Mouse (Mus musculus): ENCODE data around the gene N4bp2l2.

- TF ChIP-seq CTCF (IDR thresholded peaks at IDR 0.05; ENCODE audit: control insufficient read depth, insufficient read depth, insufficient read length), result no peak
- TF ChIP-seq CEBPB (IDR thresholded peaks at IDR 0.05; ENCODE audit: low read depth), result no peak
These were observed 68.9 kb downstream of the N4bp2l2 start, which contains the start of gene N4bp2l1 for GRCm38 (mm10) chr5:150597088-150597487.
